Mouse (Mus musculus): ENCODE results near the gene Dctn5.

Gene Dctn5

GRCm38 (mm10) chr7:122160037-122160436 is 27.2 kb downstream of the Dctn5 start:
- no peak for DNase-seq (ENCODE audit: low spot score in 2 of 2)

- no peak for DNase-seq (ENCODE audit: low spot score in 2 of 2)
These were observed 30.9 kb downstream of the Dctn5 start for GRCm38 (mm10) chr7:122163766-122164165.

- no peak for DNase-seq (ENCODE audit: low spot score in 2 of 2)
These were observed 34.4 kb downstream of the Dctn5 start for GRCm38 (mm10) chr7:122167203-122167602.

GRCm38 (mm10) chr7:122170705-122171104 is 37.9 kb downstream of the Dctn5 start:
- no peak for DNase-seq (ENCODE audit: low spot score in 2 of 2)

GRCm38 (mm10) chr7:122171613-122172012 is 38.8 kb downstream of the Dctn5 start:
- DNase-seq (ENCODE audit: low spot score in 2 of 2) = no peak

GRCm38 (mm10) chr7:122180720-122181119 is 47.9 kb downstream of the Dctn5 start:
- no peak for DNase-seq (ENCODE audit: low spot score in 2 of 2)

GRCm38 (mm10) chr7:122184569-122184968 is 51.7 kb downstream of the Dctn5 start:
- DNase-seq (ENCODE audit: low spot score in 2 of 2) = no peak

- no peak for DNase-seq (ENCODE audit: low spot score in 2 of 2)
These were observed 53.2 kb downstream of the Dctn5 start, which contains the start of gene Ern2 for GRCm38 (mm10) chr7:122186043-122186442. Gene Ern2, minus strand, starts transcription at chr7:122186207.

- no peak for DNase-seq (ENCODE audit: low spot score in 2 of 2)
These were observed 56.6 kb downstream of the Dctn5 start for GRCm38 (mm10) chr7:122189484-122189883.

- DNase-seq (ENCODE audit: low spot score in 2 of 2) = no peak
These were observed 58.3 kb downstream of the Dctn5 start for GRCm38 (mm10) chr7:122191097-122191496.

GRCm38 (mm10) chr7:122193919-122194318 is 61.1 kb downstream of the Dctn5 start:
- DNase-seq (ENCODE audit: low spot score in 2 of 2) = no peak

- no peak for DNase-seq (ENCODE audit: low spot score in 2 of 2)
These were observed 63.9 kb downstream of the Dctn5 start for GRCm38 (mm10) chr7:122196771-122197170.

- DNase-seq (ENCODE audit: low spot score in 2 of 2) = peak in 1 of 2 experiments; percentile 17
These were observed 64.5 kb downstream of the Dctn5 start for GRCm38 (mm10) chr7:122197306-122197705.
